Mouse (Mus musculus) spleen, adult 12 weeks (tissue): Measurements from ENCODE around the gene Ccdc152.
"Not testable (repeated sequence)": the region's sequence is repeated elsewhere in the genome, so short reads cannot be mapped to it uniquely, and the experiment has no call there.

Experiments
- DNase-seq: peaks from one replicate; pipeline ENCODE4 v3.0.0; 2022; ENCODE audit warnings: low spot score

The Ccdc152 gene

GRCm38 (mm10) chr15:3277391-3277790 lies 25.9 kb downstream of the Ccdc152 start:
- no peak for DNase-seq

- no peak for DNase-seq
Measured at GRCm38 (mm10) chr15:3273191-3273590, 30.1 kb downstream of the Ccdc152 start.

GRCm38 (mm10) chr15:3271216-3271615 lies 32.1 kb downstream of the Ccdc152 start:
- DNase-seq: no peak

GRCm38 (mm10) chr15:3270646-3271077 lies 32.7 kb downstream of the Ccdc152 start:
- peak; percentile 35 for DNase-seq

GRCm38 (mm10) chr15:3269996-3270645 lies 33.2 kb downstream of the Ccdc152 start:
- DNase-seq: no peak

GRCm38 (mm10) chr15:3269496-3269895 lies 33.8 kb downstream of the Ccdc152 start:
- no peak for DNase-seq

GRCm38 (mm10) chr15:3268247-3268646 lies 35.1 kb downstream of the Ccdc152 start, which contains the start of gene Selenop:
Gene Selenop (plus strand): TSS chr15:3268547.
- DNase-seq: no peak

GRCm38 (mm10) chr15:3264828-3265227 lies 38.5 kb downstream of the Ccdc152 start:
- DNase-seq: no peak

GRCm38 (mm10) chr15:3264293-3264692 lies 39.0 kb downstream of the Ccdc152 start:
- no peak for DNase-seq

- DNase-seq: no peak
Measured at GRCm38 (mm10) chr15:3262883-3263282, 40.4 kb downstream of the Ccdc152 start.

GRCm38 (mm10) chr15:3260309-3260708 lies 43.0 kb downstream of the Ccdc152 start:
- DNase-seq: no peak

- no peak for DNase-seq
Measured at GRCm38 (mm10) chr15:3259025-3259424, 44.3 kb downstream of the Ccdc152 start.

- DNase-seq: no peak
Measured at GRCm38 (mm10) chr15:3251718-3252067, 51.6 kb downstream of the Ccdc152 start.

- no peak for DNase-seq
Measured at GRCm38 (mm10) chr15:3251031-3251717, 52.2 kb downstream of the Ccdc152 start.

- DNase-seq: no peak
Measured at GRCm38 (mm10) chr15:3250620-3251019, 52.7 kb downstream of the Ccdc152 start.

GRCm38 (mm10) chr15:3245036-3245435 lies 58.3 kb downstream of the Ccdc152 start:
- not testable (repeated sequence) for DNase-seq

- DNase-seq: no peak
Measured at GRCm38 (mm10) chr15:3237963-3238362, 65.4 kb downstream of the Ccdc152 start.

- no peak for DNase-seq
Measured at GRCm38 (mm10) chr15:3236338-3236737, 67.0 kb downstream of the Ccdc152 start.

- no peak for DNase-seq
Measured at GRCm38 (mm10) chr15:3233837-3234551, 69.3 kb downstream of the Ccdc152 start.

- no peak for DNase-seq
Measured at GRCm38 (mm10) chr15:3232168-3232835, 71.0 kb downstream of the Ccdc152 start.

GRCm38 (mm10) chr15:3231004-3231403 lies 72.3 kb downstream of the Ccdc152 start:
- DNase-seq: no peak
